Mouse (Mus musculus) liver, embryonic 12.5 days (tissue): ENCODE results near the gene Pex11b. TPM values are rescaled to one million over a fixed set of nuclear protein-coding genes. Genes with fewer than 3 reads are reported as not detected.
"Not testable (repeated sequence)": the region's sequence is repeated elsewhere in the genome, so short reads cannot be mapped to it uniquely, and the experiment has no call there.

ENCODE experiments used
- ATAC-seq: fragments of 200-750 bp; cut with Nextera tagmentation; 2 replicates; pipeline ENCODE4 v1.8.0; 2017; ENCODE audit warnings: moderate number of reproducible peaks, mild to moderate bottlenecking, moderate library complexity
- H3K27ac ChIP-seq: fragments of 300-500 bp; sonication (generic); 2 replicates; pipeline ENCODE4 v1.5.1; 2016; ENCODE audit warnings: mild to moderate bottlenecking
- H3K27me3 ChIP-seq: fragments of 300-500 bp; sonication (generic); replicated peaks from 2 replicates; pipeline ENCODE4 v1.6.1; 2016; ENCODE audit warnings: mild to moderate bottlenecking, moderate library complexity
- H3K36me3 ChIP-seq: fragments of 300-500 bp; sonication (generic); 2 replicates; pipeline ENCODE4 v1.6.1; 2016; ENCODE audit warnings: mild to moderate bottlenecking, moderate library complexity
- H3K4me1 ChIP-seq: fragments of 300-500 bp; sonication (generic); 2 replicates; pipeline ENCODE4 v1.6.1; 2016
- H3K4me2 ChIP-seq: fragments of 300-500 bp; sonication (generic); 2 replicates; pipeline ENCODE4 v1.6.1; 2016; ENCODE audit warnings: mild to moderate bottlenecking, moderate library complexity
- H3K4me3 ChIP-seq: fragments of 300-500 bp; sonication (generic); 2 replicates; pipeline ENCODE4 v1.5.1; 2016; ENCODE audit warnings: mild to moderate bottlenecking, moderate library complexity
- H3K9ac ChIP-seq: fragments of 300-500 bp; sonication (generic); 2 replicates; pipeline ENCODE4 v1.6.1; 2016; ENCODE audit warnings: mild to moderate bottlenecking, moderate library complexity
- H3K9me3 ChIP-seq: fragments of 300-500 bp; sonication (generic); replicated peaks from 2 replicates; pipeline ENCODE4 v1.6.1; 2016; ENCODE audit warnings: mild to moderate bottlenecking, moderate library complexity
- WGBS: fragments of 180-500 bp; shearing (Covaris S2); methylation state at CpG from one replicate; pipeline ENCODE4 v1.1.7; 2016; ENCODE audit not compliant: insufficient replicate concordance; 5-methylcytosine and 5-hydroxymethylcytosine counted together
- polyA plus RNA-seq: library from polyadenylated mRNA; unstranded; fragments of >200 nt; fragmentation: Nextera tagmentation; extraction: Ambion mirVana; gene quantifications from 2 replicates; pipeline ENCODE4 v1.2.1, GENCODE M21; 2016

Gene Pex11b
- polyA plus RNA-seq, 1 experiment from 2014 or later, result 24.9 TPM

DNA sequence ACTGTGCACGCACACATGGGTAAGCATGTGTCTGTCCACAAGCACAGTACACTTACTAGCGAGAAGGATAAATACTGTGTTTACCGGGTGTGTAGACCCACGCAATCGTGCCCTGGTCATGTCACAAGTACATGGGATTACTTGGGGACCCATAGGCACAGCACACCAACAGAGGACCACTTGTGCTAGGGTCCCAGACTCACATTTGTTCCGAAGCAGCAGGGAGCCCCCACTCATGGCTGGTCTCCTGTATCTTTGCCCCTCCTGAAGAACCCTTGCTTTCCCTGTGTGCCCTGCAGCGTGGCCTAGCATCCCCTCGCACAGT is 36.1 kb upstream of the Pex11b start:
- Histone ChIP-seq H3K9ac (no peak overlapping the region), H3K36me3 (no peaks in the 10 kb centered on the region), H3K4me3 (no peak overlapping the region), H3K27ac (no peak overlapping the region), H3K4me2 (peak overlapping the region; percentile 69), H3K9me3 (no peaks in the 10 kb centered on the region), H3K4me1 (peaks cover 42% of the 10 kb centered on the region), H3K27me3 (peaks cover 89% of the 10 kb centered on the region)
- no peak for ATAC-seq
- WGBS, result 57% methylated on average over 8 of the region's 8 CpGs

DNA sequence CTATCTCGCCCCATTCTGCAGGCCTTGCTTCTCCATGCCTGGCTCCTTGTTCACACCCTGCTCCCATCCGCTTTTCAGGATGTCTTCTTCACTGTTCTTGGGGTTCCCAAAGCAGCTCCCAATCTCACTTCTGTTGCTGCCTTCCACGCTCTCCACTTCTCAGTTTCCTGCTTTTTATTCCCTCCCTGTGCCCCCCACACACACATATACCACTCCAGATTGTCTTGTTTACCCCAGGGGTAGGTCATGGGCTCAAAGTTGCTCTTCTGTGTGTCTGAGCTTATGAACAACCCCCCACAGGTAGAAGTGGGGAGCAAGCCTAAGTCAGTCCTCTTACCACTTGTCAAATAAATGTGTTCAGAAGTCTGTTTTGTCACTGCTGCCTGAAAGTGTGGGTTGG is 35.8 kb upstream of the Pex11b start:
- WGBS, result 56% methylated on average over 3 of the region's 3 CpGs
- Histone ChIP-seq H3K4me3 (no peak overlapping the region), H3K9ac (no peak overlapping the region), H3K27me3 (peaks cover 90% of the 10 kb centered on the region), H3K36me3 (no peaks in the 10 kb centered on the region), H3K9me3 (no peaks in the 10 kb centered on the region), H3K4me2 (no peak overlapping the region), H3K27ac (no peak overlapping the region), H3K4me1 (peaks cover 40% of the 10 kb centered on the region)
- ATAC-seq, result no peak

DNA sequence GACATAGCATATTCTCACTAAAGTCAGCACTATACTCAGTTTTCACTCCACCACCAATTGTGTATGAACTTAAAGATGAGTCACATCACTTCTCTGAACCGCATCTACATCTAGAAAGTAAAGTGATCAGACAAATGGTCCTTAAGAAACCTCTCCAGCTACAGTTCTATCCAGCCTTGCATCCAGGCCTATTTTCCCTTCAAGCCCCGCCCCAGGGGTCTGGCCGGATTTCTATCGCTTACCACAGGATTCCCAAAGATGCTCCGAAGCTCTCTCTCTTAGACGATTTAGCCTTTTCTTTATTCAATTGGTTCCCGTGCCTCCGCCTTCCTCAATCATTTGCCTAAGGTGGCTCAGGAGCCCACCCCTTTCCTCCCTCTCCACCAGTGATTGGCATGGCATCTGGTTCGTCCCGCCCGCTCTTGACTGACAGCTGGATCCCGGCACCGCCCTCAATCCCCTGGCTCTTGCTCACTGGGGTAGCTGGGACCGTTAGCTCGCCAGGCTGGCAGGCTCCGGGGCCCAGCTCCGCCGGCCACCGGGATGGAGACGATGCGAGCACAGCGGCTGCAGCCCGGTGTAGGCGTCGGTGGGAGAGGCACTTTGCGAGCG is 34.4 kb upstream of the Pex11b start, which contains the start of gene Lix1l:
Gene Lix1l, plus strand, starts transcription at position 511 of the 612 bp plus-strand sequence.
- no peaks in the 10 kb centered on the region for H3K9me3 ChIP-seq
- H3K27ac ChIP-seq, result peak within 1 kb of the TSS; percentile 76
- H3K4me3 ChIP-seq, result peak within 1 kb of the TSS; percentile 68
- peak within 1 kb of the TSS; percentile 93 for H3K4me2 ChIP-seq
- H3K36me3 ChIP-seq, result no peaks in the 10 kb centered on the region
- peak within 1 kb of the TSS; percentile 75 for H3K9ac ChIP-seq
- H3K4me1 ChIP-seq, result peaks cover 40% of the 10 kb centered on the region
- ATAC-seq, result peak; percentile 90
- H3K27me3 ChIP-seq, result peaks cover 77% of the 10 kb centered on the region
- 4% methylated on average over 27 of the region's 27 CpGs for WGBS

DNA sequence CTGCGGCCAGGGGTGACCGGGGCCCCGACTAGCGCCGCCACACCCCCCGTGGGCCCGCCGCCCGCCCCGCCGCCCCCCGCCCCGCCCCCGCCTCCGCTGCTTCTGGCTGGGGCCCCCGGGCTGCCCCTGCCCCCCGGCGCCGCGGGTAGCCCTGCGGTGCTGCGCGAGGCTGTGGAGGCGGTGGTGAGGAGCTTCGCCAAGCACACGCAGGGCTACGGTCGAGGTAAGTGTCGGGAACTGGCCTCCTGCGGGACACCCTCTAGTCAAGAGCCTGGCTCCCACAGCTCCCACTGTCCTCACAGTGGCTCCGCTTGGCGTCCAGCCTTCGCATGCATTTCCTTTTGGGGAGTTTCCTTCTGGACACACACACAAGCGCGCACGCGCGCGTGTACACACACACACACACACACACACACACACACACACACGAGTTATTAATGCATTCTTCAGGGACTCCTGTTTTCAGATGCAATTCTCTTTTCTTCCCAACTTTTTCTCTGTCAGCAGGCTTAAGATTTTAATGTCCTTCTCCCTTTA is 33.9 kb upstream of the Pex11b start:
- Histone ChIP-seq H3K4me2 (peak overlapping the region; percentile 93), H3K9me3 (no peaks in the 10 kb centered on the region), H3K27ac (peak overlapping the region; percentile 76), H3K4me3 (peak overlapping the region; percentile 68), H3K4me1 (peaks cover 36% of the 10 kb centered on the region), H3K9ac (peak overlapping the region; percentile 75), H3K27me3 (peaks cover 71% of the 10 kb centered on the region), H3K36me3 (no peaks in the 10 kb centered on the region)
- WGBS, result 2% methylated on average over 39 of the region's 40 CpGs
- ATAC-seq, result peak; percentile 50

DNA sequence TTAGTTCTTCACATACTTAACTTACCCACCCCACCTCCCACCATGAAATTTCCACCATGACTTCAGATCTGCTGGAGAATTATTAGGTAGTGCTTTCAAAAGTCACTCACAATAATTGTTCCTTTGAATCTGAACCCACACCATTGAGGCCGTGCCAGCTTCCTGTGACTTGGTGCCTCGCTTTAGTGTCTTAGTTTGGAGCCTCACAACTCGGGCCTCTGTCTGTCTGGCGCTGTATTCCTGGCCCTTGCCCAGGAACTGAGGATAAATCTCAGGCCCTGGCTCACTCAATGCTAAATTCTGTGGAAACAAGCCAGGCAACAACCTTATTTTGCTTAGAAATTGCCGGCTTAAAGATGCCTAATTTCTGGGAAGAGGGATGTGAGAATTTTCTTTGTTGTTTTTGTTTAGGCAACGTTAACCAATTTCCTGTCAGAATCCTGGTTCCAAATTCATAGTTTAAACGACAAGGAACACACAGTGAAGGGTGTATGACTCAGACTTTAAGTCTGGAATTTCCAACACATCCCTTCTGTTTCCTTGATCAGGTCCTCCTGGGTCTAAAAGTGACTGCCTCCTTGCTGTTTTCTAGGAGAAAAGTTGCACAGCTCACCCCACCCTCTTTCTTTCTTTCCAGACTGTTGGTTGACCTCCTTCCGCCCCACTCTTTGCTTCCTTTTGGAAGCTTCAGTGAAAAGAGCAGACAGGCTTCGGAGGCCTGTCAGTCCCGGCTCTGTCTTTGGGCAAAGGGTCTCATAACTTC is 33.1 kb upstream of the Pex11b start:
- Histone ChIP-seq H3K27me3 (peaks cover 63% of the 10 kb centered on the region), H3K9me3 (no peaks in the 10 kb centered on the region), H3K4me2 (peak overlapping the region; percentile 93), H3K36me3 (no peaks in the 10 kb centered on the region), H3K9ac (no peak overlapping the region; the same call in 1 of the 2 replicates), H3K4me1 (peaks cover 28% of the 10 kb centered on the region), H3K4me3 (peak overlapping the region; percentile 68), H3K27ac (peak overlapping the region; percentile 3; the same call in 1 of the 2 replicates)
- no peak for ATAC-seq
- 50% methylated on average over 10 of the region's 10 CpGs for WGBS

DNA sequence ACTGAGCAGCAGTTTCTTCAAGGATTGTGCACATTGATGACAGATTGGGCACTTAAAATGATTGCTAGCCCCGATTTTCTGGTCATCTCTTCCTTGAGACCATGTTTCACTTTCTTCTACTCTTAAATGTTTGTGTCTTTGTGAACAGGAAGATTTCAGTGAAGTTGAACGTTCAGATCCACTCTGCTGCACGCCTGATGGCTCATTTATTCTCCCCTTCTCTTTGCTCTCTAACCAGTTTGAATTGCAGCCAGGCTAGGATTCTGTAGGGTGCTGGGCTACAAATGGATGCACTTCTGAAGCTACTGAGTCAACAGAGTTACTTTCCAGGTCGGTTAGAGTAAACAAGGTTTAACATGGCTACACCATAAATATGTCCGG is 32.5 kb upstream of the Pex11b start:
- Histone ChIP-seq H3K9me3 (no peaks in the 10 kb centered on the region), H3K4me2 (peak overlapping the region; percentile 93; the same call in 1 of the 2 replicates), H3K4me1 (peaks cover 22% of the 10 kb centered on the region), H3K27ac (no peak overlapping the region), H3K9ac (no peak overlapping the region), H3K36me3 (no peaks in the 10 kb centered on the region), H3K4me3 (0 out of 2 replicates have a peak overlapping the region, but pooled peaks have one; percentile 68), H3K27me3 (peaks cover 58% of the 10 kb centered on the region)
- 51% methylated on average over 5 of the region's 5 CpGs for WGBS
- no peak for ATAC-seq

DNA sequence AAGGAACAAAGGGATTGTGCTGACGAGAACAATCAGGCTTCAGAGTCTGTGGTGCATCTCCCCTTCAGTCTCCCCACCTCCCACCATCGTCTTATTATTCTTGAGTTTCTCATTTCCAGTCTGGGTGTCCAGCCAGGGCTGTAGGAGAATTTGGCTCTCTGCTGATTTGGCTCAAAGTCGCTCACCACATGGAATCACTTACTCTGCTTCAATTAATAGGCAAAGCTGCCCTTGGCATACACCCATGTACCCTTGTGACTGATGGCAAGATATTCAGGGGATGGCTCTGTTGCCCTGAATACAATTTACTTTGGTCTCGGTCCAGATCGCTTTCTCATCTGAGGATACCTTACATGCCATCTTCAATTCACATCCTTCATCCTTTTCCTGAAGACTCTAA is 31.9 kb upstream of the Pex11b start:
- H3K27me3 ChIP-seq, result peaks cover 52% of the 10 kb centered on the region
- peaks cover 16% of the 10 kb centered on the region for H3K4me1 ChIP-seq
- 75% methylated on average over 5 of the region's 5 CpGs for WGBS
- no peak overlapping the region for H3K4me2 ChIP-seq
- no peak for ATAC-seq
- no peaks in the 10 kb centered on the region for H3K9me3 ChIP-seq
- no peaks in the 10 kb centered on the region for H3K36me3 ChIP-seq
- no peak overlapping the region for H3K9ac ChIP-seq
- H3K4me3 ChIP-seq, result no peak overlapping the region
- no peak overlapping the region for H3K27ac ChIP-seq

DNA sequence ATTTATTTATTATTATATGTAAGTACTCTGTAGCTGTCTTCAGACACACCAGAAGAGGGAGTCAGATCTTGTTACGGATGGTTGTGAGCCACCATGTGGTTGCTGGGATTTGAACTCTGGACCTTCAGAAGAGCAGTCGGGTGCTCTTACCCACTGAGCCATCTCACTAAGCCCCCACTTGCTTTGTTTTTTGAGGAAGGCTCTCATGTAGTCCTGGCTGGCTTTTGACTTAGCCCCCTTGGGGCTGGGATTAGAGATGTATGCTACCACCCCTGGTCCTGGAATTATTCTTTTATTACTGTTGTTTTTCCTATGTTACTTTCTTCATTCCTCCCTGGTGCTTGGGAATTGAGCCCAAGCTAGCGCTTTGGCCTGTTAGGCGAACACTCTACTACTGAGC is 29.2 kb upstream of the Pex11b start:
- 75% methylated on average over 4 of the region's 4 CpGs for WGBS
- not testable (repeated sequence) for H3K27ac ChIP-seq, ATAC-seq

DNA sequence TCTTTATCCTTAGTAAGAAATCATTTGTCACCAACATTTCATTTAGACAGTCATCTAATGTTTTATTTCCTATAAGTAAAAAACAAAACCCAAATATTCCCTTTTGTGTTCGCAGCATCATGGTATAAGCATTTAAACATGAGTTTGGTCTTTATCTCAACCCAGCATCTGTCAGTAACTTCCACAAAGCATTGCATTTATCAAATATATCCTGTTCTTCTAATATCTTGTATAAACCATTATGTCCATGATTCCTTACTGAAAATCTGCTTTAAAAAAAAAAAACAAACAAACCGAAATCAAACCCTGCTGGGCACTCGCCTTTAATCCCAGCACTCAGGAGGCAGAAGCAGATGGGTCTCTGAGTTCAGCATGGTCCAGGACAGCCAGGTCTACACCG is 28.6 kb upstream of the Pex11b start:
- ATAC-seq, result no peak

More for the DNA sequence above, 29.2 kb upstream of the Pex11b start:
- not testable (repeated sequence) for H3K36me3 ChIP-seq, H3K4me1 ChIP-seq, H3K4me2 ChIP-seq, H3K9me3 ChIP-seq, H3K9ac ChIP-seq, H3K4me3 ChIP-seq
- peaks cover 25% of the 10 kb centered on the region for H3K27me3 ChIP-seq

DNA sequence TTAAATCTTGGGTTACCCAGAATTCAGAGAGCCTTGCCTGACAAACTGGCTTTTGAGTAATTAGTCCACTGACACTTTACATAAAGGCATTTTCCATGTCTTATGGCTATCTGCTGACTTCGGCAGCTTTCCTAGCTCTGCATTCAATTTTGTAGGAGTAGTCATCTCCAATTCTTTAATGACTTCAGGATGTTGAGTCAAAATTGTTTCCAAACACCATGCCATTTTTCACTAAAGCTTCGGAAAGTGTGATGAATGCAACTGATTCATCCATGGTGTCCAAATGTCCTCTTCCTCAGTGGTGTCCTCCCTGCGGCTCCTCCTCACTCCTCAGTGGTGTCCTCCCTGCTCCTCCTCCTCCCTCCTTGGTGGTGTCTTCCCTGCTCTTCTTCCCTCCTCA is 17.2 kb upstream of the Pex11b start:
- H3K9ac ChIP-seq, result no peak overlapping the region
- H3K27me3 ChIP-seq, result no peaks in the 10 kb centered on the region
- H3K9me3 ChIP-seq, result no peaks in the 10 kb centered on the region
- no peak overlapping the region for H3K27ac ChIP-seq
- no peak overlapping the region for H3K4me2 ChIP-seq
- H3K4me3 ChIP-seq, result no peak overlapping the region
- no peaks in the 10 kb centered on the region for H3K4me1 ChIP-seq
- no peak for ATAC-seq
- peaks cover 43% of the 10 kb centered on the region for H3K36me3 ChIP-seq
- whole genome bisulfite sequencing, result 80% methylated on average over 3 of the region's 3 CpGs

More for the DNA sequence above, 28.6 kb upstream of the Pex11b start:
- Histone ChIP-seq H3K4me2 (no peak overlapping the region), H3K4me3 (no peak overlapping the region), H3K27ac (no peak overlapping the region), H3K9me3 (no peaks in the 10 kb centered on the region), H3K9ac (no peak overlapping the region), H3K4me1 (peaks cover 1% of the 10 kb centered on the region; the same call in 1 of the 2 replicates), H3K27me3 (peaks cover 18% of the 10 kb centered on the region), H3K36me3 (no peaks in the 10 kb centered on the region)
- 71% methylated on average over 4 of the region's 4 CpGs for WGBS

DNA sequence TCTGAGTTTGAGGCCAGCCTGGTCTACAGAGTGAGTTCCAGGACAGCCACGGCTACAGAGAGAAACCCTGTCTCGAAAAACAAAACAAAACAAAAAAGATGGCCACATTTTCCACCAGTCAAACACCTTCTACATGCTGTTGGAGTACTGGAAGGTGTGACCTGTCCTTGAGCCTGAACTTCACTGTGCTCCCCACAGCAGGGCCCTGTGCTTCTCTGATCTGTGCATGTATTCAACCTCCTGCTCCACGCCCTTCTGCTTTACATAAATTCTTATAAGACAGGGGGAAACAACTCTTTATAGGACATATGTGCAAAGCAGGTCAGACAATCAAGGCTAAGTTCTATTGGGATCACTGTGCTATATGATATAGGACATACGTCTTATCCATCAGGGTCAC is 12.0 kb upstream of the Pex11b start:
- ATAC-seq, result no peak
- Histone ChIP-seq H3K27ac (no peak overlapping the region), H3K9ac (no peak overlapping the region), H3K4me2 (no peak overlapping the region), H3K27me3 (no peaks in the 10 kb centered on the region), H3K36me3 (peaks cover 50% of the 10 kb centered on the region), H3K4me3 (no peak overlapping the region), H3K9me3 (no peaks in the 10 kb centered on the region), H3K4me1 (no peaks in the 10 kb centered on the region)
- 74% methylated on average over 4 of the region's 4 CpGs for WGBS
